Mouse (Mus musculus) cortical plate, adult 2 months (tissue): ENCODE data around the gene Gm10837.

Experiments
- CTCF ChIP-seq: fragments of 200-500 bp; IDR thresholded peaks from 2 replicates; pipeline ENCODE4 v1.5.1; 2011; ENCODE audit warnings: mild to moderate bottlenecking, control low read depth, low read length; ENCODE audit not compliant: insufficient read depth; ENCODE audit errors: extremely low read depth
- POLR2A ChIP-seq: fragments of 200-500 bp; IDR thresholded peaks from 2 replicates; pipeline ENCODE4 v1.6.1; 2011; ENCODE audit warnings: mild to moderate bottlenecking, low read length, control low read depth; ENCODE audit not compliant: insufficient read depth; ENCODE audit errors: extremely low read depth

DNA sequence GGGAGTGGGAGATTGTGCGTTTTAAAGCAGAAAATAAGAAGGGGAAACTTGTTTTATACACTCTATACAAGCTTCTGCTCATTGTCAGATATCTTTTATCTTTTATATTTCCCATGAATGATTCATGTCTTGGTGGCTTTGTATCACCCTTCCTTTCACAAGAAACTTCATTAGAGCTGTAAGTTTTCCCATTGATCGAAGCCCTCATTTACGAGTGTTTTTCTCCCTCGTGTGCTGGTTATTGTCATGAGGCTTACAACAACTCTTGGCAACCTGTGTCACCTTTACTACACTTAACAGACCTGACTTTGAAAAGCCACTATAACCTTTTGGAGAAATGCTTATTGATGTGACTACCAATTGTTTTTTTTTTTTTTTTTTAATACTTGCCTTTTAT lies 34.8 kb upstream of the Gm10837 start:
- TF ChIP-seq CTCF, result no peak
- TF ChIP-seq POLR2A, result no peak
